Mouse (Mus musculus) gastrocnemius, postnatal 14 days (tissue): Measurements from ENCODE around the gene Chchd5. TPM values are rescaled to one million over a fixed set of nuclear protein-coding genes. Genes with fewer than 3 reads are reported as not detected.

Experiments used
- DNase-seq: peaks from one replicate; pipeline ENCODE4 v3.0.0; 2021; ENCODE audit warnings: mixed read lengths
- intact Hi-C: fragments of 180-260 bp; cut with DNase I; formaldehyde crosslinking; loops from one replicate; pipeline ENCODE4 v1.15.1; 2025; ENCODE audit warnings: low total_unique reads
- long read RNA-seq, 2 experiments: library from polyadenylated mRNA; stranded (forward); transcript quantifications; one replicate each; pipeline ENCODE4 v2.0.0; 2021
- total RNA-seq, 2 experiments: library from RNA; stranded (reverse); gene quantifications; 2 replicates each; pipeline ENCODE4 v1.2.3; 2021

Chchd5 gene
- 1 to 10 TPM; 7.9 to 9.1 TPM for total RNA-seq
- long read RNA-seq, experiment 1, transcript Chchd5-201 (4 exons, 1,325 nt): major isoform, 11 of 14 reads
- long read RNA-seq, experiment 1, partial matches to known transcripts: 1 of 14 reads
- long read RNA-seq, experiment 1, other reads (novel, unspliced or antisense): 2 of 14 reads
- long read RNA-seq, experiment 2, transcript Chchd5-201 (4 exons, 1,325 nt): major isoform, 7 of 8 reads
- long read RNA-seq, experiment 2, partial matches to known transcripts: 0 of 8 reads
- long read RNA-seq, experiment 2, other reads (novel, unspliced or antisense): 0 of 8 reads

DNA sequence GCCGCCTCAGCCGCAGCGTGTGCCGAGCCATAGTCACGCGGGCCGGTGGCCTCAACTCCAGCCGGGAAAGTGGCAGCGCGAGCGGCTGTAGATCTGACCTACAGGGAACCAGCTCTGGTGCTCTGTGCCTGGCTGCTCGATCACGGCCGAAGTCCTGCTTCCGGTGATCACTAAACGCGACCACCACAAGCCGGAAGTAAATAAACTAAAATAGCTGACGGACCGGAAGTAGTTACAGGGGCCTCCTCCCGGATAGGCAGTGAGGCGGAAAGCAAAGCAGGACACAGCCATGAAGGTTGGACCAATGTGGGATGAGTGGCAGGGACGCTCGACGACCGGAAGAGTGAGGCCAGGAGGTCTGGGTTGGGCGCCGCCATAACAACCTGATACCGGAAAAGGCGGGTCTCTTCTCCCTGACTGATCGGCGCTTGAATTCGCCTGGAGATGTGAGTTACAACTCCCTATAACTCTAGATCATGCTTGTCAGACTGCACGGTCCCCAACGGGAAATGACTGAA, at the start of gene Chchd5:
Gene Chchd5, plus strand, starts transcription at position 289 of the 518 bp plus-strand sequence.
- DNase-seq: peak; percentile 90
- intact Hi-C loops: no loop called here

DNA sequence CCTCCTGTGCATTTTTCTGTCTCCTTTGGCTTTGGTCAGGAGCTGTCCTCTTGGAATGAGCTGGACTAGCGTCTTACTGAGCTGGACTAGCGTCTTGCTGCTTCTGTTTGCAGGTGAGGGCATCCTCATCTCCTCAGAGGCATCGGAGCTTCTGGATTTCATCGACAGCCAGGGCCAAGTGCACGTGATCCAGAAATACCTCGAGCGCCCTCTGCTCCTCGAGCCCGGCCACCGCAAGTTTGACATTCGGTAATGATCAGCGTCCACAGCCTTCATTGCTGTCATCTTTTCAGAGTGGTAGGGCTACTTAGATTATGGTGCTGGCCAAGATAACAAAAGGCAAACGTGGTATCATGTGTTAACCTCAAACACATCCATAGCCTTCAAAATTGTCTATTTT, 48.4 kb upstream of the Chchd5 start:
- intact Hi-C loops: loop anchor here (10.0 kb wide), 1 partner anchor 136 kb away; the partner anchor contains the start of gene Zc3h8
- no peak for DNase-seq

DNA sequence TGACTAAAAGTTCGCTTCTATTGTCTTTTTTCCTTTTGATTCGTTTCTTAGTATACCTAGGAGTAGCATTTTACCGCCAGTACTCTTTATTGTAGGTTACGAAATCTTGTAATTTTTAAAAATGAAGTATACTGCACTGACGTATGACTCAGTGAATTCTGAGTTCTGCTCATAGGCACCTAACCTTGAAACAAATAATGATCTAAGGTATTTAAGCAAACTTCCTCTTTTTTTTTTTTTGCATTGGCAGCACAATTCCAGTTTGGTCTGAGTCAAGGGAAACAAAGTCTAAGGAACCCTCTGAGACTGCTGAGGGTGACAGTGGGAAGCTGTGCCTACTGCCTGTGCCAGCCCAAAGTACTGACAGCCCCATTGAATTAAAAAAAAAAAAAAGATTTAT, 46.0 kb upstream of the Chchd5 start:
- intact Hi-C loops: loop anchor here (10.0 kb wide), 1 partner anchor 139 kb away; the partner anchor contains the start of gene Zc3h8
- no peak for DNase-seq

GRCm38 (mm10) chr2:129084959-129085358, 44.5 kb upstream of the Chchd5 start:
- no peak for DNase-seq
- intact Hi-C loops: loop anchor here (10.0 kb wide), 1 partner anchor 140 kb away; the partner anchor contains the start of gene Zc3h8

GRCm38 (mm10) chr2:129087520-129087919, 42.0 kb upstream of the Chchd5 start:
- no peak for DNase-seq
- intact Hi-C loops: loop anchor here (10.0 kb wide), 1 partner anchor 143 kb away; the partner anchor contains the start of gene Zc3h8

DNA sequence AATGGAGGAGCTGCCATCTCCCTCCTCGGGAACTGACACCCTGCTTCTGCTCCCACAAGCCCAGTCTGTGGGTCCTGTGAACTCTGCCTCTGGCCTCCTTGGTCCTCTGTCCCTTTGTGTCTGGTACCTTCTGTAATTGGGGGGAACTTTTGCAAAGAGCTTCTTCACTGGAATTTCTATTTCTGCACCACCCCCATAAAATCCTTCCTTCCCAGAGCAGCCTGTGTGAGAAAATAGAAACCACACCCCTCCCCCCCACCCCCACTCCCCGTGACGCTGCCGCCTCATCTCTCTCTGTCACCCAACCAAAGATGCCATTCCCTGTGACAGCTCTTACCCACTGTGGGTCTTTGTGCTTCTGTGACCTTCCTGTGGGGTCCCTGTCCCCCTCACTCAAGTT, 39.1 kb upstream of the Chchd5 start:
- no peak for DNase-seq
- intact Hi-C loops: no loop called here

GRCm38 (mm10) chr2:129092810-129093209, 36.7 kb upstream of the Chchd5 start:
- peak; percentile 7 for DNase-seq
- intact Hi-C loops: no loop called here

- intact Hi-C loops: no loop called here
- no peak for DNase-seq
These were observed 35.4 kb upstream of the Chchd5 start for GRCm38 (mm10) chr2:129093926-129094724.

- peak; percentile 92 for DNase-seq
These were observed 28.7 kb upstream of the Chchd5 start, which contains the start of gene Polr1b for GRCm38 (mm10) chr2:129100784-129101310. TSS of gene Polr1b (plus strand) at chr2:129100995.

GRCm38 (mm10) chr2:129112924-129113323, 16.6 kb upstream of the Chchd5 start:
- intact Hi-C loops: no loop called here
- no peak for DNase-seq

More at GRCm38 (mm10) chr2:129100784-129101310, 28.7 kb upstream of the Chchd5 start, which contains the start of gene Polr1b:
- intact Hi-C loops: no loop called here

DNA sequence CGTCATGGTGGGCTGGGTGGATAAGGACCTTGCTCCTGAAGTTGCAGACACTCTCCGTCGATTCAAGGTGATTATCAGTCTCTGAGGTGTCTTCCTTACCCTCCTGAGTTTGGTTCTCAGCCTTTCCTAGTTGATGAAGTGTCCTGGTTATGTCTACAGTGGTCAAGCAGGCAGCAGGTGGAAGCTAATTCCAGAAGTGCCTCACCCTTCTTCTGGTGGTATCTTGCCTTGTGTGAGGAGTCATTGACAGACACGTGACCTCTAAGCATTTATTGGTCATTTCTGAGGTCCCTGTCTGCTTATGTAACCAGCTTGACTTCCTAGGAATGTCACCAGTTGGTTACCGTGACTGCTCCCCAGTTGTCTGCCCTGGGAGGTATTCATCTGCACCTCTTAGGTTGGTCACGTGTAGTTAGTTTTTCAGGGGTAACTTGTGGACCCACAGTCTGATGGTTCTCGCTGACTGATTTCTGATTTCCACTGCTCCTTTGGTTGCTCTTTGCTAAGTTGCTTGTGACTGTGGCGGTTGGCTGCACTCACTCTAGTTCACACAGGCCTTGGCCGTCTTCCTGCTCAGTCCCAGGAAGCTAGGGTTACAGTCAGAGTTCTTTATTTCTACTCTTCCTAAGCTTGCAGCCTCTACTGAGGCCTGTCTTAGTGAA, 13.7 kb upstream of the Chchd5 start:
- DNase-seq: no peak
- intact Hi-C loops: no loop called here

DNA sequence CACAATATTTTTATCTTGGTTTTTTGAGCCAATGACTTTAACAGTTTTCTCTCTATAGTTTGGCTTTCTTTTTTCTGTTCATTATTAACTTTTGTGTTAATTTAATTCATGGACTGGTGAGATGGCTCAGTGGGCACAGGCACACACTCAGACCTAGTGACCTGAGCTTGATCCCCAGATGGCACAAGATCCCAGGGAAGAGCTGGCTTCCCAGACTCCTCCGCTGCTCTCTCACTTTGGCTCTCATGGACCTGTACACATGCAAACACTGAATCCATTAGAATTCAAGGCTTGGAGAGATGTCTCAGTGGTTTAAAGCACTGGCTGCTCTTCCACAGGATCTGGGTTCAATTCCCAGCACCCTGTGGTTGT, 13.1 kb upstream of the Chchd5 start:
- intact Hi-C loops: no loop called here
- DNase-seq: no peak

DNA sequence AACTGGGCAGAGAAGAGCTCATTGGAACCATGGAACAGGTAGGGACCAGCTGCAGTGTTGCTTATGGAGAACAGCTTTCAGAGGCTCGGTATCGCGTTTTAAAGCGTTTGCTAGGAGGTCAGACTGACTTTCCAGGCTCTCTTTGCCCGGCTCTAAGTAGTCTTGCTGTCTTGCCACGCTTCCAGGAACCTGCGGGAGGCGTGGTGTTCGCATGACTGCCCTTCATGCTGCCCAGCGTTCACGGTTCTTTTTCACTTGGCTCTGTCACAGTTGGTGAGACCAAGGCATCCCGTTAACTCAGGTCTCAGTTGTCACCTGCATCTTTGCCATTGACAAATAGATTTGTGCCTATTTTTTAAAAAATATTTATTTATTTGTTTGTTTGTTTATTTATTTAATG, 11.4 kb upstream of the Chchd5 start:
- intact Hi-C loops: no loop called here
- no peak for DNase-seq

DNA sequence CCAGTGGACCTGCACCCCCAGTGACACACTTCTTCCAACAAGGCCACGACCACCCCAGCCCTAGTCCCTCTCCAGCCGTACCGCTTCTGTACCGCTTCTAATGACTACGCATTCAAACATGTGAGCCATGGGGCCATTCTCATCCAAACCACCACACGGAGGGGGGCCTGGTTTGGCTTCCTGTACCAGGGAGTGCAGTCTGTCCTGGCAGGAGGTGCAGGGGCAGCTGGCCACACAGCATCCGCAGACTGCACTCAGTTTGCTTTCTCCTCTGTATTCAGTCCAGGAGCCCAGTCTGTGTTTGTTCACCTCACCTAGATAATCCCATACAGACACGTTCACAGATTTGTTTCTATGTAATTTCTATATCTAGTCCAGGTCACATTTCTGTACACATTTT, 7.5 kb upstream of the Chchd5 start:
- no peak for DNase-seq
- intact Hi-C loops: no loop called here

DNA sequence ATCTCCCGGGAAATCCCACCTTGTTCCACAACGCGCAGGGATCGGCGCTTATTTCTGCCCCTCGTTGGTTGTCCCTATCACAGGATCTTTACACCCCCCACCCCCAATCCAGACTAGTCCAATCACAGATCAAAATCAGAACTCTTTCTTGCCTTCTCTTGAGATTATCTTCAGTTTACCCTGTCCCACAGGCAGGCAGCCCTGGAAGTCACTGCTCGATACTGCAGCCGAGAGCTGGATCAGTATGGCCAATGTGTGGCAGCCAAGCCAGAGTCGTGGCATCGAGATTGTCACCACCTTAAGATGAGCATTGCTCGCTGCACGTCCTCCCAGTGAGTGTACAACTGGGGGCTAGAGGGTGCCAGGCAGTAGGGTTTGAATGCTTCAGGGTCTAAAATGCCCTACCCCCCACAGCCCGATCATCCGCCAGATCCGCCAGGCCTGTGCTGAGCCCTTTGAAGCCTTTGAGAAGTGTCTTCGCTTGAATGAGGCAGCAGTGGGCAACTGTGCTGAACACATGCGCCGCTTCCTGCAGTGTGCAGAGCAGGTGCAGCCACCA, 566 bp downstream of the Chchd5 start:
- DNase-seq: peak; percentile 20
- intact Hi-C loops: no loop called here

- intact Hi-C loops: no loop called here
- no peak for DNase-seq
These were observed 1.3 kb downstream of the Chchd5 start for GRCm38 (mm10) chr2:129130776-129131175.

DNA sequence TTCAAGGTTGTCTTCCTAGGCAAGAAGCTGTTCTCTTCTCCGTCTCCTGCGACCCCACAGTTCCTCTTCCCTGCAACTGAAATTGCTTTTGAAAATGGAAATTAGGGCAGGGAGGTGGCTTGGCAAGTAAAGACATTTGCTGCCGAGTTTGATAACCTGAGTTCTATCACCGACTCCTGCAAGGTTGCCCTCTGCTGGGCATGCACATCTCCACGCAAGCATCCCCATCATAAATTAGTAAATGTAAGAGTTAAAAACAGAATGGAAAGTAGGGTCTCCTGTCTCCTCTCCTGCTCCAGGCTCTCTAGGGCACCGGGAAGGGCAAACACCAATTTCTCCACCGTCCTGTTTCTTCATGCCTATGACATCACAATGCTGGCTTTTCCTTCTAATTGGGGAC, 2.7 kb downstream of the Chchd5 start:
- DNase-seq: no peak
- intact Hi-C loops: no loop called here

- DNase-seq: no peak
- intact Hi-C loops: no loop called here
These were observed 3.7 kb downstream of the Chchd5 start for GRCm38 (mm10) chr2:129133006-129133805.

- intact Hi-C loops: no loop called here
- DNase-seq: no peak
These were observed 10.4 kb downstream of the Chchd5 start for GRCm38 (mm10) chr2:129139906-129140305.
